Mouse (Mus musculus) heart, embryonic 13.5 days (tissue): ENCODE data around the gene Iqsec3. TPM values are rescaled to one million over a fixed set of nuclear protein-coding genes. Genes with fewer than 3 reads are reported as not detected.

Experiments used
- ATAC-seq: fragments of 200-750 bp; cut with Nextera tagmentation; 2 replicates; pipeline ENCODE4 v1.8.0; 2017; ENCODE audit warnings: moderate TSS enrichment; ENCODE audit not compliant: insufficient number of reproducible peaks, low FRiP score, low TSS enrichment; ENCODE audit errors: extremely low read depth
- H3K27ac ChIP-seq: fragments of 300-500 bp; sonication (generic); replicated peaks from 2 replicates; pipeline ENCODE4 v1.5.1; 2015; ENCODE audit warnings: moderate library complexity, mild to moderate bottlenecking, inconsistent platforms
- H3K27me3 ChIP-seq: fragments of 300-500 bp; sonication (generic); replicated peaks from 2 replicates; pipeline ENCODE4 v1.6.1; 2015; ENCODE audit warnings: mild to moderate bottlenecking, inconsistent platforms
- H3K36me3 ChIP-seq: fragments of 300-500 bp; sonication (generic); 2 replicates; pipeline ENCODE4 v1.6.1; 2015; ENCODE audit warnings: mild to moderate bottlenecking, inconsistent platforms
- H3K4me1 ChIP-seq: fragments of 300-500 bp; sonication (generic); 2 replicates; pipeline ENCODE4 v1.6.1; 2015; ENCODE audit warnings: inconsistent platforms
- H3K4me2 ChIP-seq: fragments of 300-500 bp; sonication (generic); 2 replicates; pipeline ENCODE4 v1.6.1; 2015; ENCODE audit warnings: inconsistent platforms, mild to moderate bottlenecking, moderate library complexity
- H3K4me3 ChIP-seq: fragments of 300-500 bp; sonication (generic); 2 replicates; pipeline ENCODE4 v1.5.1; 2015; ENCODE audit warnings: moderate library complexity, mild to moderate bottlenecking, inconsistent platforms
- H3K9ac ChIP-seq: fragments of 300-500 bp; sonication (generic); 2 replicates; pipeline ENCODE4 v1.6.1; 2015; ENCODE audit warnings: inconsistent platforms, mild to moderate bottlenecking, moderate library complexity
- H3K9me3 ChIP-seq: fragments of 300-500 bp; sonication (generic); 2 replicates; pipeline ENCODE4 v1.6.1; 2016; ENCODE audit warnings: inconsistent platforms
- WGBS: fragments of 180-500 bp; shearing (Covaris S2); methylation state at CpG from one replicate; pipeline ENCODE4 v1.1.7; 2015; ENCODE audit warnings: mixed read lengths; 5-methylcytosine and 5-hydroxymethylcytosine counted together
- polyA plus RNA-seq: library from polyadenylated mRNA; unstranded; fragments of >200 nt; fragmentation: Nextera tagmentation; extraction: Ambion mirVana; gene quantifications from 2 replicates; pipeline ENCODE4 v1.2.1, GENCODE M21; 2015

Gene Iqsec3
- polyA plus RNA-seq, 1 experiment from 2014 or later, result not detected

DNA sequence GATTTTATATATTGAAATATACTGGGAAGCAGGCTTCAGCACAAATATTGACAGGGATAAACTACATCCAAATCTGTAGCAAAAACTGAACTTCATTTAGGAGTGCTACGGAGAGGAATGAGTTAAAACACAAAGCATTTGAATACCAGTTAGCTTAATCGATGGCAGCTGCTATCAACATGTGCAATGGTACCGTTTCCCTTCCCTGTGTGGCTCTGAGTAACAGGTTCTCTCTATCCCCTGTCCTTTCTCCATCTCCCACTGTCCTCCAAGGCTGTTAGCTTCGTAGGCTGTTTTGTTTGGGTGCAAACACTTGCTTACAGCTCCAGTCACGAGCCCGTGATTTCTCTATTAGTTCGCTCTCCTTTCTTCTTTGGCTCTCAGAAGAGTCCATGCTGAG is 19.7 kb downstream of the Iqsec3 start:
- WGBS, result 59% methylated on average over 7 of the region's 7 CpGs

DNA sequence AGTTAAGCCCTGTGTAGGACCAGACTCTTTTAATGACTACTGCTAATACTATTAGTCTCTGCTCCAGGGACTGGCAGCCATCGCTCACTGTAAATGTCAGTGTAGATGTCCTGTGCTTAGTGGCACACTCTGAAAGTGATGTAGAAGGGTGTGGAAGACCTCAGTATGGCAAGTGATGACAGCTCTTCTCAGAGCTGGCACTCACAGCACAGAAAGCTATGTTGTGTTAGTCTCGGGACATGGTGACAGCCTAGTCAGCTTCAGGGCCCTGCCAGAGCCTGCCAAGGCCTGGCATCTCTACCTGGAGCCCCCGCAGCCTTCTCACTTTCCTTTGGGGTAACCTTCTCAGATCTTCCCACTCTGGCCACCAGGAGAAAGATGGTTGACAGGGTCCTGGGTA is 21.8 kb downstream of the Iqsec3 start:
- Histone ChIP-seq H3K27me3 (peaks cover 34% of the 10 kb centered on the region), H3K36me3 (no peaks in the 10 kb centered on the region), H3K9me3 (no peaks in the 10 kb centered on the region), H3K9ac (no peak overlapping the region), H3K27ac (no peak overlapping the region), H3K4me1 (no peaks in the 10 kb centered on the region), H3K4me2 (no peak overlapping the region), H3K4me3 (no peak overlapping the region)
- WGBS, result 45% methylated on average over 3 of the region's 3 CpGs
- ATAC-seq, result no peak

More for the DNA sequence above, 19.7 kb downstream of the Iqsec3 start:
- no peak overlapping the region for H3K4me2 ChIP-seq
- H3K27ac ChIP-seq, result no peak overlapping the region
- no peaks in the 10 kb centered on the region for H3K4me1 ChIP-seq
- peaks cover 51% of the 10 kb centered on the region for H3K27me3 ChIP-seq
- H3K9ac ChIP-seq, result no peak overlapping the region
- H3K36me3 ChIP-seq, result no peaks in the 10 kb centered on the region
- H3K4me3 ChIP-seq, result no peak overlapping the region
- ATAC-seq, result no peak
- H3K9me3 ChIP-seq, result no peaks in the 10 kb centered on the region

DNA sequence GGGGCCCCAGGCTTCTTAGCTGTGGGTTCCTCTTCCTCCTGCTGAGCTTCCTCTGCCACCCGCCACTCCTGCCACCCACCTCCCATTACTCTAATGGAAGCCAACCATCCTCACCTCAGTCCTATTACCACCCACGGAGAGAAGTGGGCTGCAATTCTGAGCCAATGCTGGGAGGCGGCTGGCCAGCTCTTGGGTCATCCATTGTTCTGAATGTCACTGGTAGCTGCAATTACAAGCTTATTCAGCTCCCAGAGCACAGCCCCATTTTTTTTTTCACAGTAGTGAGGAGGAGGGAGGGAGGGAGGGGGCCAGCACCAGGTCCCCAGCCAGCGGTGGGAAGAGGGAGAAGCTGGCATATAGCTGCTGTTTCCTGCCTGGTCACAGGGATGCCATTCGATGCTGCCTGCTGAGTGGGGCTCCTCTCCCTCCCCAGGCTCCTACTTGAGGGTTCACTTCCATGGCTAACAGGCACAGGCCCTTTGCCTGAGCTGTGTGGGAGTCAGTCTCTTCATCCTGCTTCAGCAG is 32.7 kb downstream of the Iqsec3 start:
- Histone ChIP-seq H3K4me3 (no peak overlapping the region), H3K27me3 (peaks cover 18% of the 10 kb centered on the region), H3K4me2 (no peak overlapping the region), H3K9me3 (no peaks in the 10 kb centered on the region), H3K36me3 (no peaks in the 10 kb centered on the region), H3K27ac (no peak overlapping the region), H3K4me1 (no peaks in the 10 kb centered on the region), H3K9ac (no peak overlapping the region)
- WGBS, result 19% methylated on average over 5 of the region's 5 CpGs
- ATAC-seq, result no peak

DNA sequence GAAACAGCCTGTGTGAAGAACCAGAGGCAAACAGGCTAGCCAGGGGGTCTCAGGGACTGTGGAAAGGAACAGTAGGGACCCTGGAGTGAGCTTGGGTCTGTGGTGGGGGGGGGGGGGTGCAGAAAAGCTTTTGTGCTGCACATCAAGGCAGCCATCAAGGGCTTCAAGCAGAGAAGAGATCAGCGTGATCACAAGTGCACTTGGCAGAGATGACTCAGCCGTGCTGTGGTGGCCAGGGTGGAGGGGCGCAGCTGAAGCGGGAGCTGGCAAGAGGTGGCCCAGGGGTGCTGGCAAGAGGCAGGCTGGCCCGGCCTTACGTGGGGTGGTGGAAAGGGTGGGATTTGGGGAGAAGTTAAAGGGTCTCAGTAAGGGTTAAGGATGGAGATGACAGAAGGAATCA is 48.6 kb downstream of the Iqsec3 start:
- Histone ChIP-seq H3K4me1 (no peaks in the 10 kb centered on the region), H3K27me3 (peaks cover 83% of the 10 kb centered on the region), H3K27ac (no peak overlapping the region), H3K9me3 (no peaks in the 10 kb centered on the region), H3K4me3 (no peak overlapping the region), H3K4me2 (no peak overlapping the region), H3K36me3 (no peaks in the 10 kb centered on the region), H3K9ac (no peak overlapping the region)
- no peak for ATAC-seq
- 35% methylated on average over 6 of the region's 6 CpGs for WGBS

DNA sequence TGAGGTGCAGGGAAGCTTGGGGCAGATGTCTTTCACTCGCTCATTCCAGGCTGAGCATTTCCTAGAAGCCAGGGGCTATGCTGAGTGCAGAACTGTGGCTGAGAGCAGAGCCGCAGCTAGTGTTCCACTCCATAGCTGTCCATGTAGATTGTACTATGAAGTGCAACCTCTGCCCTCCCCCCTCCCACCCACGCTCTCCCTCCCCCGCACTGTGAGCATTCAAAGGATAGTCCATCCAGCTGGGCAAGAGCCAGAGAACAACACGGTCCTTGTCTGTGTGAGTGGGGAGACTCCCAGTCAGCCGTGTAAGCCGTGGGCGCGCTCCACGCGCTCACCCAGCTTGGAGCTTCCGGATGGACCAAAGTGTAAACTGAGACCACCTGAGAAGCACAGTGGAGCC is 49.1 kb downstream of the Iqsec3 start:
- no peaks in the 10 kb centered on the region for H3K4me1 ChIP-seq
- no peaks in the 10 kb centered on the region for H3K36me3 ChIP-seq
- no peak overlapping the region for H3K4me2 ChIP-seq
- H3K27me3 ChIP-seq, result peaks cover 83% of the 10 kb centered on the region
- H3K27ac ChIP-seq, result no peak overlapping the region
- 36% methylated on average over 12 of the region's 12 CpGs for WGBS
- no peak overlapping the region for H3K9ac ChIP-seq
- H3K4me3 ChIP-seq, result no peak overlapping the region
- no peaks in the 10 kb centered on the region for H3K9me3 ChIP-seq
- ATAC-seq, result no peak

DNA sequence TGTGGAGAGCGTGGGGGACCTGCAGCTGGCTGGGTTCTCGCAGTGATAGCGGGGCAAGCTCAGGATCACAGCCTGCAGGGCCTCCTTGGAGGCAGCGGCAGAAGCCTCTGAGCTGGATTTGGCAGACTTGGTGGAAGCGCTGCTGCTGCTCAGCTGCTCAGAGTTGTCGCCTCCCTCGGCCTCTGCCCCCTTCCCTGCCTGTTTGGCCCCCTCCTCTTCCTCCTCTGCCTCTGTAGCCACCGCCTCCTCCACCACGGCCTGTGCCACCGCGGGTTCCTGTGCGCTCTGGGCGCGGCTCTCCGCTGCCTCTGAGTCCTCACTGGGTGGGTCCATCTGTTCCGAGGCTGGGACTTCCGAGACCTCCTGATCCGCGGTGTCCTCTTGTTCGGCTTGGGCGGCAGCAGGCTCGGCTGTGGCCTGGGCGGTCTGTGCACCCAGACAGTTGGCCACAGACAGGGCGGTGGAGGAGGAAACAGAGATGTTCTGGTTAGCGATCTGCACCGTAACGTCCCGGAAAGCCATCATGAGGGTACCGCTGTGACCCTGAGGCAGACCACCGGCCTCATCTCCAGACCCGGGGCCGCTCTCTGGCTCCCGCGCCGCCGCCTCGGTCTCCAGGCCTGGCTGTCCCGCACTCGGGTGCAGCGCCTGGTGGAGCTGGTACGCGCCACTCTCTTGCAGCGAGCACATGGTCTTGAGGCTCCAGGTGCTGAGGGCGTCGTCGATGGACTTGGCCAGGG is 60.8 kb downstream of the Iqsec3 start:
- peak overlapping the region; percentile 57 for H3K4me2 ChIP-seq
- H3K4me3 ChIP-seq, result peak overlapping the region; percentile 35
- H3K9me3 ChIP-seq, result no peaks in the 10 kb centered on the region
- H3K27ac ChIP-seq, result no peak overlapping the region
- H3K9ac ChIP-seq, result no peak overlapping the region
- peaks cover 93% of the 10 kb centered on the region for H3K27me3 ChIP-seq
- ATAC-seq, result no peak
- 2% methylated on average over 46 of the region's 46 CpGs for WGBS
- no peaks in the 10 kb centered on the region for H3K36me3 ChIP-seq
- 0 out of 2 replicates have a peak, but pooled peaks cover 6% of the 10 kb centered on the region for H3K4me1 ChIP-seq

DNA sequence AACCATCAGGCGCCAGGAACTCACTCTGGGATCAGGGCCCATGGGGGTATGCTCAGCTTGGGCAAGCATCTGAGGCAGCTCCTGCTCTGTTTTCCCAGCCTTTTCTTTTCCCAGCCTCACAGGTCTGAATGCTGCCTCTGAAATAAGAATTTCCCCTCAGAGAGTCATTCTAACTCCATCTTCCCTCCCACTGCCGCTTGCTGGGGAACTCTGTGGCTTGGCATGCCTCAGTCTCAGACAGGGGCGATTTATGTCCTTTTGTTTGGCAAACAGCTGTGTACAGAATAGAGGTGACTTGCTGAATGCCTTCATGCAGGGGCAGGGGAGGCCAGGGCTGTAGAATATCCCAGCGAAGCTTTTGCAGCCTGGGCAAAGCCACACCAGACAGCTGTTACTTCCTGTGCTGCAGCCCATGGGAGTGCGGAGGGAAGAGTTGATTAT is 65.9 kb downstream of the Iqsec3 start:
- WGBS, result 57% methylated on average over 5 of the region's 5 CpGs
- no peak for ATAC-seq

DNA sequence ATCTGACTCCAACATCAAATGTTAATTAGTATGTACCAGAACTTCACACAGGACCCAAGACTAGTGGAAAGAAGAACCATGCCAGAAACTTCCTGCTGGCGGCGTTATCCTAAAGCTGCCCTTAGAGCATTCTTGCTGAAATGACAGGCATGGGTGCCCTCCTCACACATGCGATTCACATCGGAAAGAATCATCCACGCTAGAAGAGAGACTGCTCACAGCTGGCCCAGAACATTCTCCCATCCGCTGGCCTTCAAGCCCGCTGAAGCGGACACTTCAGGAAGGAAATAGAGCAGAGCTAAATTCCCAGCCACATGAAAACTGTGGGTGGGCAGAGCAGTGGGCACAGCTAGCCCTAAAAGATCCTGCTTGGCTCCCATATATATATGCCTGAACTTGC is 68.2 kb downstream of the Iqsec3 start:
- Histone ChIP-seq H3K4me3 (no peak overlapping the region), H3K4me2 (no peak overlapping the region), H3K9me3 (no peaks in the 10 kb centered on the region), H3K4me1 (0 out of 2 replicates have a peak, but pooled peaks cover 2% of the 10 kb centered on the region), H3K27me3 (peaks cover 52% of the 10 kb centered on the region), H3K36me3 (no peaks in the 10 kb centered on the region), H3K27ac (no peak overlapping the region), H3K9ac (no peak overlapping the region)
- 83% methylated on average over 8 of the region's 8 CpGs for WGBS
- ATAC-seq, result no peak

More for the DNA sequence above, 65.9 kb downstream of the Iqsec3 start:
- Histone ChIP-seq H3K9me3 (no peaks in the 10 kb centered on the region), H3K4me2 (no peak overlapping the region), H3K27me3 (peaks cover 72% of the 10 kb centered on the region), H3K4me3 (no peak overlapping the region), H3K9ac (no peak overlapping the region), H3K36me3 (no peaks in the 10 kb centered on the region), H3K4me1 (0 out of 2 replicates have a peak, but pooled peaks cover 6% of the 10 kb centered on the region), H3K27ac (no peak overlapping the region)

DNA sequence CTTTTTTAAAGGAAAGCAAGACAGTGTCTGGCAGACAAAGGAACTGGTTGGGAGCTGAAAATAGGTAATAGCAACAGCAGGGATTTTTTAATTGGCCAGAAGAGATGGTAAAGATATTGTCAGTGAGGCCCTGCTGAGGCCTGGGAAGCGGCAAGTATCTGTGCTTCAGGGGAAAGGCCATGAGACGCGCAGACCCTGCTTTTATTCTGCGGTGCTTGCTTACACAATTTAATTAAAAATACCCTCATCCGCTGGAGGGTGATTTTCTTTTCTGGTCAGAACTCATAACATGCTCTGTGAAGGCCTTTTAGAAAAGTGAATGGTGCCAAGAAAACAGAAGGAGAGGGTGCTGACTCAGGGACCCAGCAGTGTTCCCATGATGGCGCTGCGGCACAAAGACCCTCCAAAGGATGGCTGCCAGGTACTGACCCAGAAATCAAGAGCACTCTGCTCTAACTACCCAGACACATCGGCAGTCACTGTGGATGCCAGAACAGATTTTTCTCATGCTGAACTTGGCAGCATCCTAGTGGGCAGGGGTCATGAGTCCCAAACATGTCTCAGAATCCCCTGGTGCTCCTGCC is 70.7 kb downstream of the Iqsec3 start:
- Histone ChIP-seq H3K27me3 (peaks cover 31% of the 10 kb centered on the region), H3K4me3 (no peak overlapping the region)
- 84% methylated on average over 8 of the region's 8 CpGs for whole genome bisulfite sequencing

DNA sequence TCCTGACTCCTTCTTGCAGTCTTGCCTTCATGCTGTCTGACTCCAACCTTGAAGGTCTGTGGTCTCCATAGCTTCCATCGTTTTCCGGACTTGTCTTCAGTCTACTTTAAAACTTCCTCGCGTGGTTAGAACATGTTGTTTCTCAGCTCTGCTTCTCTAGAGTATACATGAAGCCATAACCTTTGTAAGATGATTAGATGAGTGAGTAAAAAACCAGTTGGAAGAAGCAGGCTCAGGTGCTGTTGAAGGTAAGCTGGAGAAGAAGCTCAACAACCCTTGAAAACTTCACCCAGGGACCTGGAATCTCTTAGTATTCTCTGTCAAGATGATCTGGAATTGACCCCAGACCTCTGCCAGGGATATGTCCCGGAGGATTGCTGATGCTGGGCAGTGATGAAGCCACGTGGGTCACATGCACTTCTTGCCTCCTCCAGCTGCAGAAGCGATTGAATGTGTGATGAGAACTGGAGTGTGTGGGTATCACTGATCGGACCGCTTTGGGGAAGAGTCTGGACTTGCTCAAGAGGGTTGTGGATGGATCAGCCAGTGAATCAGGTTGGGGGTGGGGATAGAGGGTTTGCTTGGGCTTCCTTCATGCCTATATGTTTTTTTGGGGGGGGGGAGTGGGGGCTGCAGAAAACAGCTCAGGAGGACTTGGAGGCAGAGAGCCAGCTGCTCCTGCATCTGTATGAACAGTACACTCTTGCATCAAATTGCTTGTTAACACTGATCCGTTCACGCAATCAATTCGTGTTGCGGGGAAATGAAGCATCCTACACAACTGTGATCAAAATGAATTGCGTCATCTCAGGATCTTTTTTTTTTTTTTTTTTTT is 71.4 kb downstream of the Iqsec3 start:
- Histone ChIP-seq H3K4me3 (no peak overlapping the region), H3K9ac (no peak overlapping the region), H3K27ac (no peak overlapping the region), H3K4me1 (0 out of 2 replicates have a peak, but pooled peaks cover 2% of the 10 kb centered on the region), H3K9me3 (no peaks in the 10 kb centered on the region), H3K36me3 (no peaks in the 10 kb centered on the region), H3K4me2 (no peak overlapping the region), H3K27me3 (peaks cover 24% of the 10 kb centered on the region)
- no peak for ATAC-seq
- 77% methylated on average over 14 of the region's 14 CpGs for WGBS

More for the DNA sequence above, 70.7 kb downstream of the Iqsec3 start:
- H3K4me2 ChIP-seq, result no peak overlapping the region
- 0 out of 2 replicates have a peak, but pooled peaks cover 2% of the 10 kb centered on the region for H3K4me1 ChIP-seq
- no peak overlapping the region for H3K27ac ChIP-seq
- ATAC-seq, result no peak
- no peaks in the 10 kb centered on the region for H3K9me3 ChIP-seq
- H3K36me3 ChIP-seq, result no peaks in the 10 kb centered on the region
- no peak overlapping the region for H3K9ac ChIP-seq

DNA sequence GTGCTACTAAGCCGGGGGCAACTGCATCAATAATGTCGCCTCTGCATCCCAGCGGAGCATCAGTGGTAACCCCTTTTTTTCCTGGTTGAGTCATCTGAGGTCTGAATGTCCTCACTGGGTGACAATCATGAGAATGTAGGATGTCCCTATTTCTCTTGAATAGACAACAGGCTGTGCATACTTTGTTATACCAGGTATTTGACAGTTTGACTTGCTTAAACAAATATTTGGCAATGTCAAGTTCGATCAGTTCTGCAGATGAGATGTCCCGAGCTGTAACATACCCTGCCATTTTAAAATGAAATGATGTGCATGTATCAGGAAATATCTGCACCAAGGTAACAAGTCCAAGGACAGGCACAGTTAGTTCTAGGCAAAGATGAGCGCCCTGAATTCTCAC is 72.3 kb downstream of the Iqsec3 start:
- H3K4me2 ChIP-seq, result no peak overlapping the region
- no peak for ATAC-seq
- H3K9ac ChIP-seq, result no peak overlapping the region
- WGBS, result 75% methylated on average over 6 of the region's 6 CpGs
- no peaks in the 10 kb centered on the region for H3K9me3 ChIP-seq
- H3K4me3 ChIP-seq, result no peak overlapping the region
- 0 out of 2 replicates have a peak, but pooled peaks cover 2% of the 10 kb centered on the region for H3K4me1 ChIP-seq
- H3K27me3 ChIP-seq, result peaks cover 17% of the 10 kb centered on the region
- no peaks in the 10 kb centered on the region for H3K36me3 ChIP-seq
- H3K27ac ChIP-seq, result no peak overlapping the region
